Comparison of ENCODE assay signal across 19 mouse cellular contexts in genomic region chr5:5246534-5247175, GRCm38 (mm10).
DNase-seq lines count a peak whose midpoint lies in the region; ATAC-seq and TF ChIP-seq lines count a peak whose summit lies in the region.
"Had no signal": no experiment of that assay in that cellular context is flagged by ENCODE, and none has a peak within 500 bp of the region (broad histone marks: within the 10 kb centered on the region; RNA-seq: fewer than 3 reads in every experiment).

No protein-coding gene starts in this region.

- 80% methylated on average over 2 of the region's 2 CpGs for WGBS in neural tube, embryonic 14.5 days
- 95% methylated on average over 2 of the region's 2 CpGs for WGBS in neural tube, embryonic 15.5 days

- H3K4me3 ChIP-seq in layer of hippocampus, adult 2 months = no peak overlapping the region
- H3K4me3 ChIP-seq in neural tube, embryonic 14.5 days (ENCODE audit: low read depth, low read length) = no peak overlapping the region
- no peak overlapping the region for H3K4me3 ChIP-seq in neural tube, embryonic 15.5 days (replicated peaks)
- H3K4me3 ChIP-seq: embryonic facial prominence, embryonic 13.5 days; heart, adult 2 months; intestine, embryonic 15.5 days had no signal

- H3K27ac ChIP-seq in layer of hippocampus, adult 2 months = peak overlapping the region; percentile 68
- H3K27ac ChIP-seq in neural tube, embryonic 14.5 days (ENCODE audit: low read depth, low read length) = no peak overlapping the region
- no peak overlapping the region for H3K27ac ChIP-seq in neural tube, embryonic 15.5 days (replicated peaks)
- H3K27ac ChIP-seq: embryonic facial prominence, embryonic 13.5 days; heart, adult 2 months; intestine, embryonic 15.5 days had no signal

- DNase-seq in layer of hippocampus, adult 2 months (ENCODE audit: low spot score in 2 of 2) = no peak
- no peak for DNase-seq in layer of hippocampus, adult 11-12 months (ENCODE audit: low spot score)
- no peak for DNase-seq in MN1 (ENCODE audit: low spot score)
- DNase-seq in heart, adult 8-10 months (ENCODE audit: low spot score) = no peak
- DNase-seq: cerebellum, adult 8-10 months; gastrocnemius, postnatal 25 days; heart, adult 2 months; kidney, postnatal 36 days; lung, adult 2 months; lung, postnatal 4 days; right cerebral cortex, postnatal 14 days; spleen, adult 18-20 months; thymus, postnatal 4 days had no signal

- peak; percentile 31; the same call in 1 of the 2 replicates for ATAC-seq in neural tube, embryonic 14.5 days (ENCODE audit: low read depth)
- ATAC-seq in neural tube, embryonic 15.5 days (ENCODE audit: low FRiP score) = no peak
- ATAC-seq in megakaryocyte progenitor cell, adult 5-6 weeks (replicated peaks; ENCODE audit: poor library complexity) = peak; percentile 56
- ATAC-seq: forebrain, embryonic 16.5 days; intestine, embryonic 15.5 days had no signal

- H3K36me3 ChIP-seq in neural tube, embryonic 14.5 days (ENCODE audit: control insufficient read depth, insufficient read depth, low read length) = no peaks in the 10 kb centered on the region
- H3K36me3 ChIP-seq in neural tube, embryonic 15.5 days = peaks cover 3% of the 10 kb centered on the region; the same call in 1 of the 2 replicates
- H3K36me3 ChIP-seq: intestine, embryonic 15.5 days had no signal

- no peaks in the 10 kb centered on the region for H3K9me3 ChIP-seq in neural tube, embryonic 14.5 days (ENCODE audit: control insufficient read depth, low read length)
- H3K9me3 ChIP-seq in neural tube, embryonic 15.5 days (replicated peaks) = no peaks in the 10 kb centered on the region
- H3K9me3 ChIP-seq: embryonic facial prominence, embryonic 13.5 days; intestine, embryonic 15.5 days had no signal

- no peaks in the 10 kb centered on the region for H3K27me3 ChIP-seq in neural tube, embryonic 14.5 days (ENCODE audit: control insufficient read depth, insufficient read depth, low read length)
- no peaks in the 10 kb centered on the region for H3K27me3 ChIP-seq in neural tube, embryonic 15.5 days (replicated peaks)
- H3K27me3 ChIP-seq: embryonic facial prominence, embryonic 13.5 days; intestine, embryonic 15.5 days had no signal

- no peak for TF ChIP-seq CTCF in layer of hippocampus, adult 2 months (conservative IDR thresholded peaks at IDR 0.05)

- no peaks in the 10 kb centered on the region for H3K4me1 ChIP-seq in neural tube, embryonic 14.5 days (ENCODE audit: control insufficient read depth, insufficient read depth, low read length)
- H3K4me1 ChIP-seq in neural tube, embryonic 15.5 days = 0 out of 2 replicates have a peak, but pooled peaks cover 4% of the 10 kb centered on the region
- H3K4me1 ChIP-seq: intestine, embryonic 15.5 days had no signal

- H3K9ac ChIP-seq in neural tube, embryonic 14.5 days (replicated peaks; ENCODE audit: low read depth, low read length) = no peak overlapping the region
- no peak overlapping the region for H3K9ac ChIP-seq in neural tube, embryonic 15.5 days (replicated peaks)
- H3K9ac ChIP-seq: embryonic facial prominence, embryonic 13.5 days; intestine, embryonic 15.5 days had no signal

- H3K4me2 ChIP-seq in neural tube, embryonic 14.5 days (ENCODE audit: low read depth, low read length) = no peak overlapping the region
- no peak overlapping the region for H3K4me2 ChIP-seq in neural tube, embryonic 15.5 days
- H3K4me2 ChIP-seq: embryonic facial prominence, embryonic 13.5 days; intestine, embryonic 15.5 days had no signal
